Mouse (Mus musculus) ES-E14 (cell line): ENCODE results near the gene Ap4m1. TPM values are rescaled to one million over a fixed set of nuclear protein-coding genes. Genes with fewer than 3 reads are reported as not detected.
A peak's percentile ranks its signal among the peaks of the same experiment; 100 is the strongest.
"Not testable (repeated sequence)": the region's sequence is repeated elsewhere in the genome, so short reads cannot be mapped to it uniquely, and the experiment has no call there.

Experiments
- DNase-seq: peaks from one replicate; pipeline ENCODE4 v3.0.0-alpha.2; 2013; ENCODE audit warnings: low read depth, low spot score
- H3K27ac ChIP-seq: 2 replicates; pipeline ENCODE4 v1.5.1; 2012; ENCODE audit warnings: low read depth, mild to moderate bottlenecking, low read length, moderate library complexity, mixed read lengths; ENCODE audit not compliant: poor library complexity, insufficient read depth, severe bottlenecking
- H3K36me3 ChIP-seq: 2 replicates; pipeline ENCODE4 v1.6.1; 2012; ENCODE audit warnings: mild to moderate bottlenecking, low read length, moderate library complexity, mixed read lengths; ENCODE audit not compliant: control insufficient read depth, poor library complexity, insufficient read depth, severe bottlenecking
- H3K4me1 ChIP-seq, 2 experiments: fragments of 150-350 bp in 1 of 2; sonication (generic) in 1 of 2; 2 replicates each; pipeline ENCODE4 v1.6.1; 2012; ENCODE audit warnings: low read length in 2 of 2, mild to moderate bottlenecking in 1 of 2, mixed read lengths in 1 of 2; ENCODE audit not compliant: control insufficient read depth in 2 of 2, insufficient read depth in 2 of 2, poor library complexity in 1 of 2
- H3K4me3 ChIP-seq, 2 experiments: fragments of 150-350 bp in 1 of 2; sonication (generic) in 1 of 2; 2 replicates each; pipeline ENCODE4 v1.5.1; 2012; ENCODE audit warnings: low read length in 2 of 2, low read depth in 1 of 2, mild to moderate bottlenecking in 1 of 2, mixed read lengths in 1 of 2; ENCODE audit not compliant: insufficient read depth in 1 of 2, poor library complexity in 1 of 2, severe bottlenecking in 1 of 2
- H3K9ac ChIP-seq: 2 replicates; pipeline ENCODE4 v1.6.1; 2012; ENCODE audit warnings: low read depth, mild to moderate bottlenecking, low read length, mixed read lengths; ENCODE audit not compliant: poor library complexity, insufficient read depth, severe bottlenecking
- H3K9me3 ChIP-seq: fragments of 150-350 bp; sonication (generic); 2 replicates; pipeline ENCODE4 v1.6.1; 2012; ENCODE audit warnings: low read depth, mild to moderate bottlenecking, low read length; ENCODE audit not compliant: control insufficient read depth, insufficient read depth
- CHD2 ChIP-seq: IDR thresholded peaks from 2 replicates; pipeline ENCODE4 v1.6.1; 2014; ENCODE audit warnings: mild to moderate bottlenecking, low read depth, low read length, inconsistent platforms
- HCFC1 ChIP-seq: IDR thresholded peaks from 2 replicates; pipeline ENCODE4 v1.6.1; 2012; ENCODE audit warnings: low read length, inconsistent platforms, borderline replicate concordance; ENCODE audit not compliant: insufficient read depth
- MAFK ChIP-seq: IDR thresholded peaks from 2 replicates; pipeline ENCODE4 v1.6.1; 2014; ENCODE audit warnings: mild to moderate bottlenecking, low read depth, low read length, inconsistent platforms; ENCODE audit not compliant: insufficient read depth
- ZC3H11A ChIP-seq: IDR thresholded peaks from 2 replicates; pipeline ENCODE4 v1.6.1; 2012; ENCODE audit warnings: low read depth, mild to moderate bottlenecking, inconsistent platforms, low read length, borderline replicate concordance
- ZNF384 ChIP-seq: IDR thresholded peaks from 2 replicates; pipeline ENCODE4 v1.6.1; 2012; ENCODE audit warnings: low read depth, low read length, inconsistent platforms
- in situ Hi-C, 2 experiments: fragments of 600-800 bp; cut with MboI; formaldehyde crosslinking; loops; one replicate each; pipeline ENCODE4 v1.15.1; 2025; ENCODE audit warnings: low sequenced_read_pairs in 2 of 2, inconsistent platforms in 1 of 2; ENCODE audit not compliant: unreplicated experiment in 2 of 2
- total RNA-seq: library from RNA; depleted of rRNA; stranded (reverse); fragments of 300-350 nt; gene quantifications from 2 replicates; pipeline ENCODE4 v1.2.3, GENCODE M21; 2012

Ap4m1 gene
- total RNA-seq, 1 experiment = 42.7 TPM

DNA sequence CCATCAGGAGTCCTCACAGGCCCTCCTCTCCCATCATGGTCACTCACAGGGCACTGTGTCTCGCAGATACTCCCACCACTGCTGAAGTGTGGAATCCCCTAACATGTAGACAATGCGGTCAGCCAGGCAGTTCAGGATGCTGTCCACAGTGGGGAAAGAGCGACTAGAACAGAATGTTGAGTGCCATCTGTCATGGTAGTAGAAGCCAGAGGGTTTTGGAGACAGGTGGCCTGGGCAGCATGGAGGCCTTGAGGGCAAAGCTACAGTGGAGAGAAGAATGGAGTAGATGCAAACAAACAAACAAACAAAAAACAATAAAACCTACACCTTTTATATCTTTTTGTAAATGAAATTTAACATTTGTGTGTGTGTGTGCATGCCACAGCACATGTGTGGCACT is 30.3 kb downstream of the Ap4m1 start:
- in situ Hi-C loops = no loop called here
- no peak for TF ChIP-seq MAFK
- TF ChIP-seq HCFC1 = no peak
- no peak for TF ChIP-seq CHD2
- no peak for TF ChIP-seq ZC3H11A
- no peaks in the 10 kb centered on the region for H3K9me3 ChIP-seq

DNA sequence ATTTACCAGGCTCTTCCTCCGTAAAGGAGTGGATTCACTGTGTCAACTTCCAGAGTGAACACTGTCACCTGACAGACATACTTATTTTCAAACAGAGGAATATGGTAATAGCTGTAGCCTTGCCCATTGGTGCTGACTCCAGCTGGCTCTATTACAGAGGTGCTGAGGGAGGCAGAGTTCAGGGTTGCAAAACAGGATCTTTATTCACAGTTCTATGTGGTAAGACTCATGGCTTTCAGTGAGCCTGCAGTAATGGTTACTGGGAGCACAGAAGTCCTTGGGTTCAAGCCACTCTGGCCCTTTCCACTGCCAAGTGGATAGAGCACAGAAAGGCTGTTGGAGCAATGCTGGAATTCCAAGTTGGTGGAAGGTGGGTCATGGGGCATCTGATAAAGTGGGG is 35.5 kb downstream of the Ap4m1 start:
- in situ Hi-C loops = loop anchor here in 1 of 2 experiments (5.0 kb wide), 1 partner anchor 45 kb away; no protein-coding TSS in a partner anchor
- Histone ChIP-seq H3K36me3 (no peaks in the 10 kb centered on the region), H3K4me3 (no peak overlapping the region), H3K4me1 (no peaks in the 10 kb centered on the region), H3K9ac (no peak overlapping the region), H3K9me3 (no peaks in the 10 kb centered on the region), H3K27ac (no peak overlapping the region)
- TF ChIP-seq CHD2 (no peak), HCFC1 (no peak), ZC3H11A (no peak), ZNF384 (no peak), MAFK (no peak)
- no peak for DNase-seq

More for the DNA sequence above, 30.3 kb downstream of the Ap4m1 start:
- DNase-seq = no peak
- no peaks in the 10 kb centered on the region for H3K4me1 ChIP-seq
- no peak overlapping the region for H3K27ac ChIP-seq
- H3K4me3 ChIP-seq = no peak overlapping the region
- no peak overlapping the region for H3K9ac ChIP-seq
- no peaks in the 10 kb centered on the region for H3K36me3 ChIP-seq

GRCm38 (mm10) chr5:138207873-138208272 is 36.1 kb downstream of the Ap4m1 start:
- no peak for DNase-seq
- TF ChIP-seq CHD2 = no peak
- no peak for TF ChIP-seq HCFC1
- no peak for TF ChIP-seq MAFK
- TF ChIP-seq ZC3H11A = no peak
- no peak for TF ChIP-seq ZNF384
- no peak overlapping the region for H3K9ac ChIP-seq
- no peaks in the 10 kb centered on the region for H3K36me3 ChIP-seq
- no peak overlapping the region for H3K4me3 ChIP-seq
- no peaks in the 10 kb centered on the region for H3K4me1 ChIP-seq
- in situ Hi-C loops = loop anchor here in 1 of 2 experiments (5.0 kb wide), 1 partner anchor 44 kb away; no protein-coding TSS in a partner anchor
- H3K27ac ChIP-seq = no peak overlapping the region
- H3K9me3 ChIP-seq = no peaks in the 10 kb centered on the region

GRCm38 (mm10) chr5:138216632-138217031 is 44.8 kb downstream of the Ap4m1 start:
- H3K4me1 ChIP-seq, H3K36me3 ChIP-seq, H3K27ac ChIP-seq, H3K9me3 ChIP-seq, DNase-seq, in situ Hi-C loops: not testable (repeated sequence)
- H3K9ac ChIP-seq = peak overlapping the region; percentile 42; the same call in 1 of the 2 replicates
- peak overlapping the region; percentile 52 to 55 for H3K4me3 ChIP-seq

DNA sequence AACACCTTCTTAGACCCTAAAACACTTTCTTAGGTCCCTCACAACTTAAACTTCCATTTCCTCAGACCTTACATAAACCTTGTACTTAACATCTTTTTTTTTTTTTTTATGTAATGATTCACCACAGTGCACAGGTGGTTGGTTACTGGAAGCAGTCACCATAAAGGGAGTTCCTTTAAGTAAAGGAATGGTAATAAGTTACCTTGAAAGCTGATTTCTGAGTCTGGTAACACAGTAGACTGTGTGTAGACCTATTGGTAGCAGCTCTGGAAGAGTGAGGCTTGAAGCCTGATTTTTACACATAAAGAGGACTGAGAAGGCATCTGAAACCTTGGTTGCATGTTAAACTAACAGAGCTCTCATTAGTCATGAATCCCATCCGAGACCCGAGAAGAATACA is 48.1 kb downstream of the Ap4m1 start:
- H3K27ac ChIP-seq = no peak overlapping the region
- in situ Hi-C loops = no loop called here
- no peaks in the 10 kb centered on the region for H3K4me1 ChIP-seq
- DNase-seq = no peak
- H3K36me3 ChIP-seq = no peaks in the 10 kb centered on the region
- no peak for TF ChIP-seq ZNF384
- no peak for TF ChIP-seq CHD2
- no peak for TF ChIP-seq HCFC1
- no peak for TF ChIP-seq ZC3H11A
- no peak for TF ChIP-seq MAFK
- H3K4me3 ChIP-seq = no peak overlapping the region
- no peaks in the 10 kb centered on the region for H3K9me3 ChIP-seq
- H3K9ac ChIP-seq = no peak overlapping the region
